Mouse (Mus musculus) CH12.LX (cell line): Measurements from ENCODE around the gene Klk1. TPM values are rescaled to one million over a fixed set of nuclear protein-coding genes. Genes with fewer than 3 reads are reported as not detected.

Experiments used
- DNase-seq: peaks from one replicate; pipeline ENCODE4 v3.0.0-alpha.2; 2013; ENCODE audit errors: extremely low read depth
- H3K27ac ChIP-seq: 2 replicates; pipeline ENCODE4 v1.5.1; 2012; ENCODE audit warnings: low read depth, mild to moderate bottlenecking, control low read depth, moderate library complexity; ENCODE audit not compliant: insufficient read depth
- H3K27me3 ChIP-seq: replicated peaks from 2 replicates; pipeline ENCODE3; 2012; ENCODE audit warnings: inconsistent platforms
- H3K36me3 ChIP-seq, 2 experiments: replicated peaks in 1 of 2; 2 replicates each; pipeline versions ENCODE3 to v1.6.1; 2012; ENCODE audit warnings: inconsistent platforms in 1 of 2, low read length in 1 of 2, mild to moderate bottlenecking in 1 of 2, mixed read lengths in 1 of 2, moderate library complexity in 1 of 2; ENCODE audit not compliant: control insufficient read depth in 1 of 2, insufficient read depth in 1 of 2
- H3K4me1 ChIP-seq, 2 experiments: 2 replicates each; pipeline ENCODE4 v1.6.1; 2012; ENCODE audit warnings: inconsistent platforms in 1 of 2, moderate library complexity in 1 of 2; ENCODE audit not compliant: insufficient read depth in 2 of 2, control insufficient read depth in 1 of 2
- H3K4me2 ChIP-seq: 2 replicates; pipeline ENCODE4 v1.6.1; 2012; ENCODE audit warnings: low read depth, mild to moderate bottlenecking, control low read depth; ENCODE audit not compliant: poor library complexity, insufficient read depth, severe bottlenecking
- H3K4me3 ChIP-seq, 3 experiments: fragments of 150-350 bp in 1 of 3; sonication (generic) in 1 of 3; replicated peaks in 1 of 3; 2 replicates each; pipeline versions ENCODE3 to v1.5.1; 2011 to 2012; ENCODE audit warnings: low read depth in 2 of 3, low read length in 2 of 3, mild to moderate bottlenecking in 2 of 3, moderate library complexity in 2 of 3, control low read depth in 1 of 3, improper control_type of control experiment in 1 of 3, inconsistent platforms in 1 of 3, mixed read lengths in 1 of 3; ENCODE audit not compliant: poor library complexity in 1 of 3
- H3K79me2 ChIP-seq: replicated peaks from 2 replicates; pipeline ENCODE4 v1.6.1; 2012; ENCODE audit warnings: mild to moderate bottlenecking, moderate library complexity; ENCODE audit not compliant: control insufficient read depth, poor library complexity, insufficient read depth, severe bottlenecking; ENCODE audit errors: extremely low read depth
- H3K9ac ChIP-seq: 2 replicates; pipeline ENCODE4 v1.6.1; 2012; ENCODE audit warnings: low read depth, mild to moderate bottlenecking, control low read depth, moderate library complexity; ENCODE audit not compliant: insufficient read depth
- H3K9me3 ChIP-seq: replicated peaks from 2 replicates; pipeline ENCODE3; 2012; ENCODE audit warnings: low read length, inconsistent platforms, mixed read lengths
- BHLHE40 ChIP-seq: IDR thresholded peaks from 2 replicates; pipeline ENCODE4 v1.6.1; 2011; ENCODE audit warnings: mild to moderate bottlenecking, low read depth, low read length, improper control_type of control experiment
- CHD1 ChIP-seq: IDR thresholded peaks from 2 replicates; pipeline ENCODE4 v1.6.1; 2012; ENCODE audit warnings: low read depth, low read length, improper control_type of control experiment, inconsistent platforms
- CHD2 ChIP-seq: IDR thresholded peaks from 2 replicates; pipeline ENCODE4 v1.6.1; 2011; ENCODE audit warnings: low read length, improper control_type of control experiment
- CTCF ChIP-seq, 2 experiments: IDR thresholded peaks in 1 of 2; conservative IDR thresholded peaks in 1 of 2; 2 replicates each; pipeline ENCODE4 v1.5.1; 2011 to 2012; ENCODE audit warnings: low read depth in 2 of 2, low read length in 2 of 2, improper control_type of control experiment in 1 of 2, inconsistent platforms in 1 of 2, mild to moderate bottlenecking in 1 of 2, moderate library complexity in 1 of 2
- E2F4 ChIP-seq: IDR thresholded peaks from 2 replicates; pipeline ENCODE4 v1.6.1; 2011; ENCODE audit warnings: low read depth, low read length, improper control_type of control experiment; ENCODE audit not compliant: insufficient replicate concordance
- ELF1 ChIP-seq: IDR thresholded peaks from 2 replicates; pipeline ENCODE4 v1.6.1; 2014; ENCODE audit warnings: low read depth, mild to moderate bottlenecking, inconsistent platforms, low read length, improper control_type of control experiment
- EP300 ChIP-seq: IDR thresholded peaks from 2 replicates; pipeline ENCODE4 v1.6.1; 2011; ENCODE audit warnings: low read length, improper control_type of control experiment
- ETS1 ChIP-seq: conservative IDR thresholded peaks from 2 replicates; pipeline ENCODE4 v1.6.1; 2012; ENCODE audit warnings: low read depth, mild to moderate bottlenecking, inconsistent platforms, low read length, improper control_type of control experiment, moderate library complexity
- GABPA ChIP-seq: IDR thresholded peaks from 2 replicates; pipeline ENCODE4 v1.6.1; 2012; ENCODE audit warnings: low read depth, low read length, improper control_type of control experiment, inconsistent platforms; ENCODE audit not compliant: insufficient replicate concordance
- HCFC1 ChIP-seq: IDR thresholded peaks from 2 replicates; pipeline ENCODE4 v1.6.1; 2012; ENCODE audit warnings: low read depth, mild to moderate bottlenecking, inconsistent platforms, low read length, improper control_type of control experiment
- IRF4 ChIP-seq: IDR thresholded peaks from 2 replicates; pipeline ENCODE4 v1.6.1; 2014; ENCODE audit warnings: low read depth, mild to moderate bottlenecking, inconsistent platforms, low read length, improper control_type of control experiment
- JUN ChIP-seq: IDR thresholded peaks from 2 replicates; pipeline ENCODE4 v1.6.1; 2011; ENCODE audit warnings: low read depth, mild to moderate bottlenecking, low read length, improper control_type of control experiment, moderate library complexity; ENCODE audit not compliant: insufficient read depth
- JUND ChIP-seq: conservative IDR thresholded peaks from 2 replicates; pipeline ENCODE4 v1.6.1; 2011; ENCODE audit warnings: low read depth, low read length, improper control_type of control experiment
- KAT2A ChIP-seq: IDR thresholded peaks from 2 replicates; pipeline ENCODE4 v1.6.1; 2012; ENCODE audit warnings: low read length, improper control_type of control experiment, inconsistent platforms; ENCODE audit not compliant: insufficient replicate concordance
- MAFK ChIP-seq: IDR thresholded peaks from 2 replicates; pipeline ENCODE4 v1.6.1; 2011; ENCODE audit warnings: low read length, improper control_type of control experiment; ENCODE audit not compliant: insufficient replicate concordance
- MAX ChIP-seq: IDR thresholded peaks from 2 replicates; pipeline ENCODE4 v1.6.1; 2011; ENCODE audit warnings: low read length, improper control_type of control experiment
- MAZ ChIP-seq: IDR thresholded peaks from 2 replicates; pipeline ENCODE4 v1.6.1; 2012; ENCODE audit warnings: low read depth, mild to moderate bottlenecking, inconsistent platforms, low read length, improper control_type of control experiment, moderate library complexity
- MEF2A ChIP-seq: IDR thresholded peaks from 2 replicates; pipeline ENCODE4 v1.6.1; 2014; ENCODE audit warnings: low read depth, mild to moderate bottlenecking, inconsistent platforms, low read length, improper control_type of control experiment, borderline replicate concordance
- MXI1 ChIP-seq: IDR thresholded peaks from 2 replicates; pipeline ENCODE4 v1.6.1; 2011; ENCODE audit warnings: mild to moderate bottlenecking, low read depth, low read length, improper control_type of control experiment
- MYC ChIP-seq: IDR thresholded peaks from 2 replicates; pipeline ENCODE4 v1.6.1; 2011; ENCODE audit warnings: low read depth, mild to moderate bottlenecking, improper control_type of control experiment, low read length
- NELFE ChIP-seq: IDR thresholded peaks from 2 replicates; pipeline ENCODE4 v1.6.1; 2011; ENCODE audit warnings: low read depth, low read length, improper control_type of control experiment
- NRF1 ChIP-seq: IDR thresholded peaks from 2 replicates; pipeline ENCODE4 v1.6.1; 2014; ENCODE audit warnings: low read depth, mild to moderate bottlenecking, inconsistent platforms, low read length, improper control_type of control experiment, moderate library complexity
- PAX5 ChIP-seq: IDR thresholded peaks from 2 replicates; pipeline ENCODE4 v1.6.1; 2012; ENCODE audit warnings: low read length, inconsistent platforms, mixed read lengths
- POLR2A ChIP-seq: IDR thresholded peaks from 2 replicates; pipeline ENCODE4 v1.6.1; 2011; ENCODE audit warnings: low read depth, mild to moderate bottlenecking, improper control_type of control experiment, low read length
- POLR2AphosphoS2 ChIP-seq: IDR thresholded peaks from 2 replicates; pipeline ENCODE4 v1.6.1; 2011; ENCODE audit warnings: low read depth, low read length, improper control_type of control experiment
- RAD21 ChIP-seq: IDR thresholded peaks from 2 replicates; pipeline ENCODE4 v1.6.1; 2011; ENCODE audit warnings: low read depth, mild to moderate bottlenecking, low read length, improper control_type of control experiment, moderate library complexity
- RCOR1 ChIP-seq: conservative IDR thresholded peaks from 2 replicates; pipeline ENCODE4 v1.6.1; 2012; ENCODE audit warnings: low read depth, mild to moderate bottlenecking, inconsistent platforms, low read length, improper control_type of control experiment
- SIN3A ChIP-seq: IDR thresholded peaks from 2 replicates; pipeline ENCODE4 v1.6.1; 2012; ENCODE audit warnings: low read length, improper control_type of control experiment, inconsistent platforms
- SMC3 ChIP-seq: IDR thresholded peaks from 2 replicates; pipeline ENCODE4 v1.6.1; 2011; ENCODE audit warnings: low read depth, low read length, improper control_type of control experiment
- TBP ChIP-seq: conservative IDR thresholded peaks from 2 replicates; pipeline ENCODE4 v1.6.1; 2011; ENCODE audit warnings: low read depth, low read length, improper control_type of control experiment
- TCF12 ChIP-seq: IDR thresholded peaks from 2 replicates; pipeline ENCODE4 v1.6.1; 2014; ENCODE audit warnings: low read depth, mild to moderate bottlenecking, inconsistent platforms, low read length, improper control_type of control experiment
- UBTF ChIP-seq: IDR thresholded peaks from 2 replicates; pipeline ENCODE4 v1.6.1; 2012; ENCODE audit warnings: low read depth, mild to moderate bottlenecking, inconsistent platforms, low read length, improper control_type of control experiment, moderate library complexity
- USF1 ChIP-seq: IDR thresholded peaks from 2 replicates; pipeline ENCODE4 v1.6.1; 2014; ENCODE audit warnings: low read depth, mild to moderate bottlenecking, inconsistent platforms, low read length, improper control_type of control experiment
- USF2 ChIP-seq: conservative IDR thresholded peaks from 2 replicates; pipeline ENCODE4 v1.6.1; 2011; ENCODE audit warnings: low read depth, low read length, improper control_type of control experiment
- ZC3H11A ChIP-seq: IDR thresholded peaks from 2 replicates; pipeline ENCODE4 v1.6.1; 2012; ENCODE audit warnings: low read depth, mild to moderate bottlenecking, inconsistent platforms, low read length, improper control_type of control experiment
- ZKSCAN1 ChIP-seq: IDR thresholded peaks from 2 replicates; pipeline ENCODE4 v1.6.1; 2012; ENCODE audit warnings: low read depth, inconsistent platforms, low read length, improper control_type of control experiment, borderline replicate concordance
- ZMIZ1 ChIP-seq: IDR thresholded peaks from 2 replicates; pipeline ENCODE4 v1.6.1; 2012; ENCODE audit warnings: low read depth, mild to moderate bottlenecking, inconsistent platforms, low read length, improper control_type of control experiment
- ZNF384 ChIP-seq: IDR thresholded peaks from 2 replicates; pipeline ENCODE4 v1.6.1; 2012; ENCODE audit warnings: low read depth, low read length, improper control_type of control experiment, inconsistent platforms
- dilution Hi-C: fragments of 300-500 bp; cut with MboI; formaldehyde crosslinking; loops from 2 replicates; pipeline ENCODE4 v1.14.3; 2020; ENCODE audit warnings: low sequenced_read_pairs; ENCODE audit not compliant: extremely low pct_unique_long_range_greater_than_20kb, extremely low pct_ligation_motif_present
- in situ Hi-C: fragments of 300-500 bp; cut with MboI; formaldehyde crosslinking; loops from 3 replicates; pipeline ENCODE4 v1.14.3; 2019; ENCODE audit warnings: low sequenced_read_pairs, low pct_ligation_motif_present, low pct_unique_long_range_greater_than_20kb, mixed read lengths
- polyA plus RNA-seq: library from polyadenylated mRNA; unstranded; fragments of >175 nt; gene quantifications from 2 replicates; pipeline ENCODE4 v1.2.1, GENCODE M21; 2012; ENCODE audit warnings: low read depth; ENCODE audit not compliant: insufficient read length
- total RNA-seq, 2 experiments: library from RNA; depleted of rRNA; stranded (reverse); fragments of 300-350 nt in 1 of 2; fragments of >200 nt in 1 of 2; gene quantifications; 2 replicates each; pipeline ENCODE4 v1.2.3; 2012 to 2014

Klk1 gene
- total and polyA plus RNA-seq, 3 experiments: not detected

GRCm38 (mm10) chr7:44246055-44246983 lies 21.2 kb downstream of the Klk1 start, which contains the start of the genes 1700028J19Rik and 2410002F23Rik:
Gene 1700028J19Rik (minus strand): TSS chr7:44246695.
Gene 2410002F23Rik (plus strand): TSS chr7:44246722.
- Histone ChIP-seq H3K79me2 (peaks cover 18% of the 10 kb centered on the region), H3K4me1 (peaks cover 8 to 46% of the 10 kb centered on the region in 2 experiments), H3K27me3 (no peaks in the 10 kb centered on the region), H3K9me3 (no peaks in the 10 kb centered on the region), H3K9ac (peak within 1 kb of the TSS; percentile 92), H3K4me2 (peak within 1 kb of the TSS; percentile 79), H3K27ac (peak within 1 kb of the TSS; percentile 65), H3K36me3 (peaks cover 25 to 32% of the 10 kb centered on the region in 2 experiments), H3K4me3 (peak within 1 kb of the TSS; percentile 78 to 99 (median 95))
- DNase-seq: peak; percentile 87
- in situ Hi-C loops: no loop called here
- dilution Hi-C loops: no loop called here
- TF ChIP-seq RCOR1 (no peak), NRF1 (no peak), ZKSCAN1 (no peak), MXI1 (peak; percentile 82), HCFC1 (peak; percentile 83), UBTF (no peak), USF1 (no peak), ZC3H11A (no peak), SIN3A (peak; percentile 93), ELF1 (peak; percentile 92), RAD21 (no peak), POLR2A (peak; percentile 99), KAT2A (peak; percentile 76; the same call in 1 of the 2 replicates), E2F4 (peak; percentile 89; the same call in 1 of the 2 replicates), GABPA (no peak), JUND (no peak), CHD1 (no peak), IRF4 (peak; percentile 20; the same call in 1 of the 2 replicates), ZMIZ1 (peak; percentile 98), MAZ (peak; percentile 97), MEF2A (no peak), MAFK (no peak), CHD2 (no peak), USF2 (no peak), JUN (no peak), NELFE (peak; percentile 99), POLR2AphosphoS2 (peak; percentile 98), TBP (peak; percentile 96), ZNF384 (no peak), EP300 (no peak; the same call in 1 of the 2 replicates), BHLHE40 (no peak; the same call in 1 of the 2 replicates), CTCF (conservative IDR thresholded peaks at IDR 0.05 in 1 of 2, IDR thresholded peaks at IDR 0.05 in 1 of 2; ENCODE audit: low read depth in 2 of 2, low read length in 2 of 2) (no peak; a peak in 1 of 4 replicates), SMC3 (no peak), MYC (peak; percentile 49; the same call in 1 of the 2 replicates), ETS1 (no peak), TCF12 (peak; percentile 75), PAX5 (no peak), MAX (peak; percentile 100)
- TF ChIP-seq, all 38 proteins: peak for 16
